16 mouse cellular contexts compared by ENCODE assay signal in the genomic region with DNA sequence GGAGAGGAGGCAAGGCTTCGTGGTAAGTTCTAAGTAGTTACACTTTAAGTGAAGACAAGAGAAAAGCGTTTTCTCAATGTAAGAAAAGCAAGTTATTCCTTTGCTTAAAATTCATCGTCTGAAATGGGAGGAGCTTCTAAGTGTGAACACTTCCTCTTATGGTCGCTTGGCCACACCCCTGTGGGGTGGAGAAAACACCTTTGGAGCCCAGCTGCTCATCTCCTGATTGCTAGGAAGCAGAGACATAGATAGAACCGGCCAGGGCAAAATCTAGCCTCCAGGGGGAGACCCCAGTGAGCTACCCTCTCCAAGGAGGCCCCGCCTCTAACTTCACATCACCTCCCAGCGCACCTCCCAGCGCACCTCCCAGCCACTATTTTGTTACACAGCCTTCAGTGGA. TPM values are rescaled to one million over a fixed set of nuclear protein-coding genes. Genes with fewer than 3 reads are reported as not detected.
DNase-seq lines count a peak whose midpoint lies in the region; ATAC-seq lines count a peak whose summit lies in the region.
"Had no signal": no experiment of that assay in that cellular context is flagged by ENCODE, and none has a peak within 500 bp of the region (broad histone marks: within the 10 kb centered on the region; RNA-seq: fewer than 3 reads in every experiment).

No protein-coding gene starts in this region.

- H3K4me2 ChIP-seq in forebrain, embryonic 16.5 days (ENCODE audit: low read length), result no peak overlapping the region
- no peak overlapping the region for H3K4me2 ChIP-seq in neural tube, embryonic 13.5 days
- H3K4me2 ChIP-seq in neural tube, embryonic 15.5 days, result no peak overlapping the region
- H3K4me2 ChIP-seq: hindbrain, embryonic 15.5 days; limb, embryonic 15.5 days had no signal

- no peaks in the 10 kb centered on the region for H3K27me3 ChIP-seq in forebrain, embryonic 16.5 days (replicated peaks; ENCODE audit: control insufficient read depth, insufficient read depth, low read length)
- no peaks in the 10 kb centered on the region for H3K27me3 ChIP-seq in forebrain, embryonic 10.5 days (ENCODE audit: poor library complexity, severe bottlenecking)
- H3K27me3 ChIP-seq in neural tube, embryonic 13.5 days, result no peaks in the 10 kb centered on the region
- H3K27me3 ChIP-seq in neural tube, embryonic 15.5 days (replicated peaks), result no peaks in the 10 kb centered on the region
- H3K27me3 ChIP-seq: hindbrain, embryonic 15.5 days; limb, embryonic 15.5 days had no signal

- no peak for DNase-seq in forebrain, embryonic 10.5 days (ENCODE audit: extremely low spot score, low spot score)
- peak; percentile 28 for DNase-seq in naive thymus-derived CD4-positive, alpha-beta T cell, adult 2 months (ENCODE audit: low read depth)
- DNase-seq in right cerebral cortex, postnatal 10 days (ENCODE audit: low spot score in 2 of 2), result no peak
- DNase-seq in right cerebral cortex, adult 2 months (ENCODE audit: low spot score in 2 of 2), result no peak
- DNase-seq: layer of hippocampus, postnatal 36 days had no signal

- H3K36me3 ChIP-seq in forebrain, embryonic 16.5 days (ENCODE audit: control insufficient read depth, insufficient read depth), result no peaks in the 10 kb centered on the region
- no peaks in the 10 kb centered on the region for H3K36me3 ChIP-seq in forebrain, embryonic 10.5 days (replicated peaks)
- H3K36me3 ChIP-seq in neural tube, embryonic 13.5 days, result no peaks in the 10 kb centered on the region
- no peaks in the 10 kb centered on the region for H3K36me3 ChIP-seq in neural tube, embryonic 15.5 days
- H3K36me3 ChIP-seq: hindbrain, embryonic 15.5 days; limb, embryonic 15.5 days had no signal

- WGBS in forebrain, embryonic 16.5 days, result 65% methylated on average over 8 of the region's 8 CpGs
- WGBS in forebrain, embryonic 10.5 days, result 60% methylated on average over 8 of the region's 8 CpGs
- WGBS in neural tube, embryonic 13.5 days, result 56% methylated on average over 8 of the region's 8 CpGs
- 58% methylated on average over 8 of the region's 8 CpGs for WGBS in neural tube, embryonic 15.5 days

- ATAC-seq in forebrain, embryonic 16.5 days, result no peak
- ATAC-seq in neural tube, embryonic 13.5 days (ENCODE audit: low read depth), result no peak
- no peak for ATAC-seq in neural tube, embryonic 15.5 days (ENCODE audit: low FRiP score)
- peak; percentile 52 for ATAC-seq in granulocyte monocyte progenitor cell, adult 5-6 weeks (replicated peaks; ENCODE audit: poor library complexity, severe bottlenecking)

- H3K9ac ChIP-seq in forebrain, embryonic 16.5 days (replicated peaks; ENCODE audit: low read depth, low read length), result no peak overlapping the region
- no peak overlapping the region for H3K9ac ChIP-seq in neural tube, embryonic 13.5 days
- H3K9ac ChIP-seq in neural tube, embryonic 15.5 days (replicated peaks), result no peak overlapping the region
- H3K9ac ChIP-seq: hindbrain, embryonic 15.5 days; limb, embryonic 15.5 days had no signal

- H3K4me1 ChIP-seq in forebrain, embryonic 16.5 days (replicated peaks; ENCODE audit: control insufficient read depth, insufficient read depth, low read length), result peaks cover 13% of the 10 kb centered on the region
- H3K4me1 ChIP-seq in forebrain, embryonic 10.5 days, result peaks cover 11% of the 10 kb centered on the region
- peaks cover 25% of the 10 kb centered on the region for H3K4me1 ChIP-seq in neural tube, embryonic 13.5 days (replicated peaks)
- peaks cover 12% of the 10 kb centered on the region for H3K4me1 ChIP-seq in neural tube, embryonic 15.5 days

- no peaks in the 10 kb centered on the region for H3K9me3 ChIP-seq in forebrain, embryonic 16.5 days (ENCODE audit: control insufficient read depth, low read length)
- no peaks in the 10 kb centered on the region for H3K9me3 ChIP-seq in forebrain, embryonic 10.5 days
- H3K9me3 ChIP-seq in neural tube, embryonic 13.5 days, result no peaks in the 10 kb centered on the region
- H3K9me3 ChIP-seq in neural tube, embryonic 15.5 days (replicated peaks), result no peaks in the 10 kb centered on the region
- H3K9me3 ChIP-seq: hindbrain, embryonic 15.5 days; limb, embryonic 15.5 days had no signal

- peak overlapping the region; percentile 77 for H3K27ac ChIP-seq in forebrain, embryonic 16.5 days (ENCODE audit: low read length)
- H3K27ac ChIP-seq in forebrain, embryonic 10.5 days, result no peak overlapping the region
- peak overlapping the region; percentile 85 for H3K27ac ChIP-seq in neural tube, embryonic 13.5 days (replicated peaks)
- H3K27ac ChIP-seq in neural tube, embryonic 15.5 days (replicated peaks), result no peak overlapping the region
- H3K27ac ChIP-seq: kidney, postnatal 0 days; limb, embryonic 15.5 days; macrophage had no signal

- no peak overlapping the region for H3K4me3 ChIP-seq in forebrain, embryonic 16.5 days (replicated peaks; ENCODE audit: low read length)
- H3K4me3 ChIP-seq in forebrain, embryonic 10.5 days, result no peak overlapping the region
- H3K4me3 ChIP-seq in neural tube, embryonic 13.5 days, result no peak overlapping the region
- H3K4me3 ChIP-seq in neural tube, embryonic 15.5 days (replicated peaks), result no peak overlapping the region
- H3K4me3 ChIP-seq: hindbrain, embryonic 15.5 days; limb, embryonic 15.5 days had no signal

RNA-seq across cellular contexts. Expression of gene Gm3646, which starts 34.7 kb away (rescaled TPM):
- polyA plus RNA-seq in forebrain, embryonic 16.5 days (2015; fragmentation: Nextera tagmentation; extraction: Ambion mirVana), result not detected in 2 replicates
- not detected in 2 replicates for polyA plus RNA-seq in forebrain, embryonic 10.5 days (2016; fragmentation: Nextera tagmentation; extraction: Ambion mirVana)
- polyA plus RNA-seq in neural tube, embryonic 13.5 days (2015; fragmentation: Nextera tagmentation; extraction: Ambion mirVana), result not detected in 2 replicates
- polyA plus RNA-seq in neural tube, embryonic 15.5 days (2015; fragmentation: Nextera tagmentation; extraction: Ambion mirVana), result not detected in 2 replicates
- not detected in 2 replicates for total RNA-seq in granulocyte monocyte progenitor cell, adult 5-6 weeks (2014; fragmentation: Nextera tagmentation)
- not detected in 2 replicates for total RNA-seq in granulocyte monocyte progenitor cell, adult 5-6 weeks (2017)
- total RNA-seq: adrenal gland, adult 18-20 months; layer of hippocampus, postnatal 36 days had no signal
- polyA plus RNA-seq: cortical plate, adult 2 months; hindbrain, embryonic 15.5 days; kidney, postnatal 0 days; limb, embryonic 15.5 days; macrophage; testis, adult 2 months had no signal

Comparison
In these comparisons a context has a peak if more than half of its experiments do, and no peak if none do; other contexts are left out.
1. H3K27ac ChIP-seq: peak in forebrain, embryonic 16.5 days (single experiment) and neural tube, embryonic 13.5 days (single experiment); none in forebrain, embryonic 10.5 days (single experiment) and neural tube, embryonic 15.5 days (single experiment).